Mouse (Mus musculus): ENCODE measurements around the gene Apom.

DNA sequence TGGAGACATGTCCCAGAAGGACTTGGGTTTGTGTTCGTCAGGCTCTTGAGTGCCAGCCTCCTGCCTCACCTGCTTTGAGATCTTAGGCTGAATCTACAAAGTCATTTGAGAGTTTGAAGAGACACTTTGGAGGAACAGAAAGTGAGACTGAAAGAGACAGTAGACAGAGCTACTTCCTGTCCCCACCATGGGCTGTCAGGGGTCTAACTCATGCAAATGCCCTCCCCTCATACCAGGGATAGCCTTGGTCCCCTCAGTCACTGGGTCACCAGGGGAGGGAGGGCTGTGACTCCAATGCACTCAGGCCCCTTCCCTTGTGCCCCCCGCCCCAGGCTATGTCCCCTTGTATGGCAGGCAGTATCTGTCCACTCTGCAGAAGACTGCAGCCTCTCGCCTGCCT, 41.5 kb upstream of the Apom start:
- no peak for TF ChIP-seq CTCF (IDR thresholded peaks at IDR 0.05)
- no peak for TF ChIP-seq EP300 (IDR thresholded peaks at IDR 0.05)
